Mouse (Mus musculus) heart, postnatal 0 days (tissue): ENCODE measurements at regions not wholly inside any gene's neighbourhood (a gene's known extent, or its start where the extent isn't known, plus 50 kb on each side); places are given as distances from the start of the nearest gene placed in this dataset.

Experiments
- CTCF ChIP-seq: IDR thresholded peaks from 2 replicates; pipeline ENCODE4 v1.5.1; 2016; ENCODE audit warnings: antibody characterized with exemption, control low read depth, low read depth
- EP300 ChIP-seq: IDR thresholded peaks from 2 replicates; pipeline ENCODE4 v1.6.1; 2016; ENCODE audit warnings: antibody characterized with exemption, low read depth

- TF ChIP-seq CTCF, result no peak
- no peak for TF ChIP-seq EP300
Measured at GRCm38 (mm10) chr6:50942696-50943095, 288.5 kb upstream of the Npvf start.
